Mouse (Mus musculus) ES-Bruce4 (cell line): ENCODE results near the gene Dnah14.

Experiments used
- CTCF ChIP-seq: IDR thresholded peaks from one replicate; pipeline ENCODE4 v1.8.1; 2011; ENCODE audit warnings: low read depth, low read length
- EP300 ChIP-seq: IDR thresholded peaks from 2 replicates; pipeline ENCODE4 v1.6.1; 2011; ENCODE audit warnings: low read depth, low read length; ENCODE audit not compliant: insufficient read depth

DNA sequence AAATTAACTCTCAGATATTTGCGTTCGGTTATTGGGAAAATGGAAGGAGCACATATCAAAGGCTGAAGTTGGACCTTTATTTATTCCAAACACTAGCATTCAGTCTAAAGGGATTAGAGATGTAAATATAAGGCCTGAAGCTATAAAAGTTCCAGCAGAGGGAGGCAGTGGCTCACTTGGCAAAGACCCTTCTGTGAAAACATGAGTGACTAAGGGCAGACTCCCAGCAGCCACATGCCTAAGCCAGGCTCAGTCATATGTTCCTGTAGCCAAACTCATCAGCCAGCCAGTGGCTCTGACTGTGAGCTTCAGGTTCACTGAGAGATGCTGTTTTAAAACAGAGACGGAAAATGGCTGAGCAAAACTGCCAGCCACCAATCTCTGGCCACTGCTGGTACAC lies 195.5 kb downstream of the Dnah14 start:
- TF ChIP-seq CTCF (no peak), EP300 (no peak)
